Mouse (Mus musculus) bone marrow macrophage, adult 2 months (primary cell): ENCODE measurements around the gene Best1. TPM values are rescaled to one million over a fixed set of nuclear protein-coding genes. Genes with fewer than 3 reads are reported as not detected.

Source experiments
- H3K27ac ChIP-seq: 2 replicates; pipeline ENCODE4 v1.5.1; 2012; ENCODE audit warnings: low read depth, low read length; ENCODE audit not compliant: insufficient read depth
- H3K4me1 ChIP-seq: 2 replicates; pipeline ENCODE4 v1.6.1; 2012; ENCODE audit warnings: low read length; ENCODE audit not compliant: control insufficient read depth, insufficient read depth
- H3K4me3 ChIP-seq: 2 replicates; pipeline ENCODE4 v1.5.1; 2012; ENCODE audit warnings: mild to moderate bottlenecking, low read length, moderate library complexity; ENCODE audit not compliant: insufficient read depth
- CTCF ChIP-seq: IDR thresholded peaks from 2 replicates; pipeline ENCODE4 v1.5.1; 2012; ENCODE audit warnings: low read depth, mild to moderate bottlenecking, low read length, moderate library complexity
- POLR2A ChIP-seq: IDR thresholded peaks from 2 replicates; pipeline ENCODE4 v1.6.1; 2012; ENCODE audit warnings: mild to moderate bottlenecking, low read depth, low read length, borderline replicate concordance
- polyA plus RNA-seq: library from polyadenylated mRNA; stranded (reverse); fragments of >200 nt; gene quantifications from 2 replicates; pipeline ENCODE4 v1.2.4, GENCODE M21; 2012; ENCODE audit not compliant: missing spikeins, insufficient read depth, insufficient read length

Gene Best1
- polyA plus RNA-seq, 1 experiment, result 0.44 TPM

GRCm38 (mm10) chr19:9968081-9968787 lies 33.2 kb downstream of the Best1 start:
- no peak overlapping the region for H3K27ac ChIP-seq
- no peak for TF ChIP-seq POLR2A
- no peak for TF ChIP-seq CTCF
- peaks cover 66% of the 10 kb centered on the region for H3K4me1 ChIP-seq
- no peak overlapping the region for H3K4me3 ChIP-seq

- TF ChIP-seq CTCF (no peak), POLR2A (no peak)
- H3K4me3 ChIP-seq, result no peak overlapping the region
- peak overlapping the region; percentile 2; the same call in 1 of the 2 replicates for H3K27ac ChIP-seq
- H3K4me1 ChIP-seq, result peaks cover 49% of the 10 kb centered on the region
These were observed 35.2 kb downstream of the Best1 start for GRCm38 (mm10) chr19:9966096-9966867.

DNA sequence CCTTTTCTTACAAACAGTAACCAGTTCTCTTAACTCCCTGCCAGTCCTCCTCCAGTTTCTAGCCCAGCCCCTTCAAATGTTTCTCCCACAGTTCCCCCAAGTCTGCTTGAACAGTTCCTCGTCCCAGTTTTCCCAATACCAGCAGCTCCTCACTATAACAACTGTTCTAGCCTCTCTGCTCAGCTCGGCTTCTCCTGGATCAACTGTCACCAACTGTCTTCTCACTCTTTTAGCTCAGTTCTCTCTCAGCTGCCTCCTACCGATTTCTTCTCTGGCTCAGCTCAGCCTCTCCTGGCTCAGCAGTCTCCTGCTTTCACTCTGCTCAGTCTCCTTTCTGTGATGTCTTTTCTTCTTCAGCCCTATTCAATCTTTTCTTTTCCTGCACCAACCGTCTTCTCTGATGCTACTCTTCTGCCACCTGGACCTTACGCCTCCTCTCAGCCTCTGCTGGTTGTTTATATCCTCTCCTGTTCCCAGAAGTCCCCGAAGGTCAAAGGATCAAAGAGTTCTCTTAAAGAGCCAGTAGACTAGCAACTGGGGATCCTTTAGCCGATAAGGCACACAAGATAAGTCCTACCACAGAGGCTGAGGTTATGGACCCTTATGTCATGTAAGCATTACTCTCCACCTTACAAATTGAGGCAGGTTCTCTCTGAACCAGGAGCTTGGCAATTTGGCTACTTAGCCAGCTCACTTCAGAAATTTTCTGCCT lies 37.1 kb downstream of the Best1 start:
- H3K4me3 ChIP-seq, result no peak overlapping the region
- no peak overlapping the region for H3K27ac ChIP-seq

DNA sequence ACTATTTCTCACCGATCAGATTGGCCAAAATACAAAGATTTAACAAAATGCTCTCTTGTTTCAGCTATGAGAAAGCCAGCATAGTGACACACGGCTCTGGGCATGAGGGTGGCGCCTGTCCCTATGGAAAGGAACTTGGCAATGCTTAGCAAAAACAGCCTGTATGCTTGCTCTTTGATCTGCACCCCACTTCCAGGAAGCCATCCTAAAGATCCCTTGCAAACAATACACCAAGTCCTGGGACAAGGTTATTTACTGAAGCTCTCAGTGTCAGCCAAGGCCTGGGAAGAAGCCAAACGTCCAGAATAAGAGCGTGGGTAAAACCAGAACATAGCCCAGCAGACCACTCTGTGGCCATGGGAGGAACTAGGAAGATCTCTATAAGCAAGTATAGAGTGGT lies 40.7 kb downstream of the Best1 start:
- H3K4me3 ChIP-seq, result no peak overlapping the region
- peaks cover 54% of the 10 kb centered on the region for H3K4me1 ChIP-seq
- H3K27ac ChIP-seq, result no peak overlapping the region
- no peak for TF ChIP-seq CTCF
- no peak for TF ChIP-seq POLR2A

More for the DNA sequence above, 37.1 kb downstream of the Best1 start:
- no peak for TF ChIP-seq POLR2A
- peaks cover 41% of the 10 kb centered on the region for H3K4me1 ChIP-seq

DNA sequence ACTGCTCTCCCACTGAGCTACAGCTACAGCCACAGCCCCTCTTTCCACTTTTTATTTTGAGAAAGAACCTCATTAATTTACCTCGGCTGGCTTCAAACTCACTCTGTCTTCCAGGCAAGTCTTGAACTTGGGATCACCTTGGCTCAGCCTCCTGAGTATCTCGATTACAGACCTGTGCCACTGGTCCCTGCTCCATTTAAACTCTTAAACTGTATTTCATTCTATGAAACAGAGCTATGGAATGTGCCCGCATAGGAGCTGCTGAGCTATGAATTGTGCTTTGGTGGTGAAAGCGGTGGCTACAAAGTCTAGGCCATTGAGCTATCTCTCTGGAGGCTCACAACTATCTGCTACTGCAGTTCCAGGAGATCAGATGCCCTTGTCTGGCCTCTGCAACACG lies 43.5 kb downstream of the Best1 start:
- no peak for TF ChIP-seq POLR2A
- TF ChIP-seq CTCF, result no peak
- H3K4me3 ChIP-seq, result no peak overlapping the region
- peak overlapping the region; percentile 99 for H3K27ac ChIP-seq
- H3K4me1 ChIP-seq, result peaks cover 45% of the 10 kb centered on the region

- TF ChIP-seq CTCF (no peak), POLR2A (no peak)
- Histone ChIP-seq H3K27ac (peak overlapping the region; percentile 99), H3K4me1 (peaks cover 54% of the 10 kb centered on the region), H3K4me3 (no peak overlapping the region)
These were observed 44.6 kb downstream of the Best1 start for GRCm38 (mm10) chr19:9956624-9957388.

DNA sequence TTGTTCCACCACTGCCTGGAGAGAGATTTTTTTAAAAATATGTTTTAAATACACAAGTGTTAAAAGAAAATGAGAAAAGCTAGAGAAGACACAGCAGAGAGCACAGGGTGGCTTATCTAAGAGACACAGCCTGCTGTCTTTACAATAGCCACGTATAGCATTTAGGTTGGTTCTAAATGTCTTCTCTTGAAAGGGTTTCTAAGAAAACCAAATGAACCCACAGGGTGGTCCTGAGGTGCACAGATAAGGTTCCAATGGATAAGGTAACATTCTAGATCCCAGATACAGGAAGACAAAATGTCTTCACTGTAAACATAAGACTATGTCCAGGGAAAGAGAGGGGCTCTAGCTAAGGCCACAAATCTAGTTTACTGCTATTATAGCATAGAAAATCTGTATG lies 46.0 kb downstream of the Best1 start:
- no peak for TF ChIP-seq CTCF
- no peak for TF ChIP-seq POLR2A
- peak overlapping the region; percentile 99 for H3K27ac ChIP-seq
- peaks cover 53% of the 10 kb centered on the region for H3K4me1 ChIP-seq
- H3K4me3 ChIP-seq, result peak overlapping the region; percentile 63

DNA sequence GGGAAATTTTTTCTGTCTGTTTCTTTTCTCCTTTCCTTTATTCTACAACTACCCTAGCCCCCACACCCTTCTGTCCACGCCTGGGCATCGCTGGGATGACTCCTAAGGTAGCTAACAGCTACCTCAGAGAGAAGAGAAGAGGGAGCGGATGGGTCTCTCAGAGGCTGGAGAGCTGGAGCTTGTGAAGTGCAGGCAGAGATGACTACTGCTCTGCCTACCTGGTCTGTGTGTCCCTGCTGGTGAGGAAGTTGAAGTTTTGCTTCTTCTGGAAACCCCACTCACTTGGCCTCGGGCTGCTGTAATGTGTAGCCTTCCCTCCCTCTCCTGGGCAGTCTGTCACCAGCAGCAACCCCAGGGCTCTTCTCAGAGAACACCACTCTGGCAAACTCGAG lies 46.6 kb downstream of the Best1 start:
- H3K4me3 ChIP-seq, result peak overlapping the region; percentile 63
- no peak for TF ChIP-seq CTCF
- no peak for TF ChIP-seq POLR2A
- H3K4me1 ChIP-seq, result peaks cover 53% of the 10 kb centered on the region
- peak overlapping the region; percentile 99 for H3K27ac ChIP-seq

DNA sequence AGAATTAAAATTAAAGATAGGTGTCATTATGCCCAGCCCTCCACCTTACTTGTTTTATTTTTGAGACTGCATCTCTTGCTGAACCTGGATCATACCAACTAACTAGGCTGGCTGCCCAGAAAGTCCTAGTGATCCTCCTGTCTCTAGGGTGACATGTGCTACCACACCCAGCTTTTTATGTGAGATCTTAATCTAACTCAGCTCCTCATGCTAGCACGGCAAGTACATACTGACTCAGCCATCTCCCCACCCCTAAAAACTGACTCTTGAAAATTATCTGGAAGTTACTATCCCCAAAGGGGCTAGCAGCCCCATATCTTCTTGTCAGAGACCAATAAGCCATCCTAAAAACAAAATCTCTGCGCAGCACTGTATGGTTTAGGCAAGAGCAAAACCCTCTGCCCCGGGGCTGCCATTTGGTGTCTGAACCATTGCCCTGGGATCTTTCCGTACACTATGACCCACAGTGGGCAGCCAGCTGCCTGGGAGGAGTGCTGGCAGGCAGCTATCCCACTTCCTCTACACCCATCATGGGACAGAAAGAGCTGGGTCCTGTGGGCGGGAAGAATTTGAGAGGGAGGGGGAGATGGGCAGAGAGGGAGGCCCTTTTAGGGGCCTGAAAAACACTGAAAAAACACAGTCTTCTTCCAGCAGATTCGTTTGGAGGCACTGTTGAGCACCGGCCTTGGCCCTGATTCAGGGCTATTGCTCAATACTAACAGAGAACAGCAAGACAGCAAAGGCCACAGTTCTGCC lies 47.2 kb downstream of the Best1 start:
- no peak for TF ChIP-seq POLR2A
- no peak for TF ChIP-seq CTCF
- peak overlapping the region; percentile 99 for H3K27ac ChIP-seq

GRCm38 (mm10) chr19:9952912-9953311 lies 48.5 kb downstream of the Best1 start:
- Histone ChIP-seq H3K27ac (peak overlapping the region; percentile 97), H3K4me1 (peaks cover 45% of the 10 kb centered on the region), H3K4me3 (no peak overlapping the region)
- no peak for TF ChIP-seq POLR2A
- no peak for TF ChIP-seq CTCF

More for the DNA sequence above, 47.2 kb downstream of the Best1 start:
- H3K4me3 ChIP-seq, result peak overlapping the region; percentile 63
- peaks cover 50% of the 10 kb centered on the region for H3K4me1 ChIP-seq
